Mouse (Mus musculus) natural killer cell, adult 2 months (primary cell): ENCODE results near the gene Ap3d1.

Experiments
- DNase-seq, 2 experiments: peaks; one replicate each; pipeline ENCODE4 v3.0.0; 2022; ENCODE audit warnings: low spot score in 2 of 2

The Ap3d1 gene

DNA sequence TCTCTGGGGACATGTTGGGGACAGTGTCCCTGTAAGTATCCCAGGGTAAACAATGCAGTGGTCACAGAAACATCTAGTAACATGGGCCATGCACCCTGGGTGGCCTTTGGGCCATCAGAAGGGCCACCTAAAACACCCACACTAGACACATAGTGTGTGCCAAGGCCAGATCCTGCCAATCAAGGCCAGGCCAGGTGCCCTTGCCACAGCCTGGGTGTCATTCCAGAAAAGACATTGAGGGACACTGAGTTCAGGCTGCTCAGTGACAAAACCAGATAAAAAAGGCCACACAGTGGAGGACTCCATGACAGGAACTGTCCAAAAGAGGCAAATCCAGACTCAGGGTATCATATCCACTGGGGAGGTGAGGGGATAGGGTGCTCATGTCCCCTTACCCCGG, 58.4 kb downstream of the Ap3d1 start:
- no peak for DNase-seq

DNA sequence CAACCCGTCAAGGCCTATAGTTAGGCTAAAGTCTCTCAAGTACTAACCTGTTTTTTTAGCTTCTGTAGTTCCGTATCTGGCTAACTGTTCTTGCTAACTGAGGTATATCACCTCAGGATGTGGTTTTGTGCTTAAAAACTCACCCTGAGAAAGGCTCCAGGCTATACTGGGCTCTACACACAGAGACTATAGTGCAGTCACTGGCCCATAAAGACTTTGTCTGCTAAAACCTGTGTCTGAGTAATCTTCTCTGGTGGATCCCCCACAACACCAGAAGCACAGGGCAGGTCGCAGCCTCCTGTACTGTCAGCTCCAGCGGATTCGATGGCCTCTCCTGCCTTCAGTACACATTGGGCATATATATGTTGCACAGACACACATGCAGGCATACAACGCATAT, 60.1 kb downstream of the Ap3d1 start:
- peak; percentile 78 to 80 for DNase-seq

DNA sequence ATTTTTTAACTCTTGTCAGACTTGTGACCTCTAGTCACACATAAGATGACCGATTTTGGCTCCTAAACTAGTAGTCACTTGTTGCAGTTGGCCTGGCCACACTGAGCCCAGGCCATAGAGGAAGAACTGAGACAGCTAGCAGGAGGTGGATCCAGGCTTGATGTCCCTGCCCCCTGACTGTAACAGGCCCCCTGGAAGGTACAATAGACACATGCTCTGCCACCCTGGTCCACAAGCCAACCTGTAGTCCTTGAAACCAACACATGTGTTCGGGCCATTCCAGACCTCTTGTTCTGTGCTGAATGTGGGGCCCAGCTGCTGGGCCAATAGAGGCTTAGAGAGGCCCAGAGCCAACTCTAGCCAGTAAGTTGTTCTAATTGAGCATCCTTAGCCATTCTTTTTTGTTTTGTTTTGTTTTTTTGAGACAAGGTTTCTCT, 61.8 kb downstream of the Ap3d1 start:
- DNase-seq: no peak

DNA sequence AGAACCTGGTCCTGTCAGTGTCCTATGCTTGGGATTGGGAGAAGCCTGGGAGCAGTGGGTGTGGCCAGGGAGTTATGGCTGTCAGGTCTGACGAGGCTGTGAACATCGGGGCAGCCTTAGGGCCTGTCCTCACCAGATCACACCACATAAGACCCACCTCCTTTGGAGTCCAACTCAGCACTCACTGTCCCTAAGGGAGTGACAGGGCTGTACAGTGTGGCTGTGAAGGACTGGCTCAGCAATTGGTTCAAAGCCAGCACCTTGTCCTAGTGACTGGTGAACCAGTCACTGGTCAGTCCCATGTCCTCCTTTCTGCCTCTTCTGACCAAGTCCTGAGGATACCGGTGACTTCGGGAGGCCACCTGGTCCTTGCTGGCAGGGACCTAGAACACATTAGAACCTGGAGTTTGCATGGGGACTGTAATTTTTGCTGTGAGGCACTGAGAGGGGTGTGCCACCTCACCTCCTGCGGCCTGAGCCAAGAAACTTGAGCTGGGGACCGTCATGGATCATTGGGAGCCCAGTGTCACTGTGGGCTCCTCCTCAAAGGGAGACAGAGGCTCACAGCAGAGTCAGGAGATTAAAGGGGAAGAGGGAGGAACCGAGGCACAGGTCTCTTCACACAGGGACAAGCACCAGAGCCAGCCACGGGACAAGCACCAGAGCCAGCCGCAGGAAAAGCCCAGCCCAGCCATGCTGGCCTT, 62.4 kb downstream of the Ap3d1 start:
- DNase-seq: no peak

DNA sequence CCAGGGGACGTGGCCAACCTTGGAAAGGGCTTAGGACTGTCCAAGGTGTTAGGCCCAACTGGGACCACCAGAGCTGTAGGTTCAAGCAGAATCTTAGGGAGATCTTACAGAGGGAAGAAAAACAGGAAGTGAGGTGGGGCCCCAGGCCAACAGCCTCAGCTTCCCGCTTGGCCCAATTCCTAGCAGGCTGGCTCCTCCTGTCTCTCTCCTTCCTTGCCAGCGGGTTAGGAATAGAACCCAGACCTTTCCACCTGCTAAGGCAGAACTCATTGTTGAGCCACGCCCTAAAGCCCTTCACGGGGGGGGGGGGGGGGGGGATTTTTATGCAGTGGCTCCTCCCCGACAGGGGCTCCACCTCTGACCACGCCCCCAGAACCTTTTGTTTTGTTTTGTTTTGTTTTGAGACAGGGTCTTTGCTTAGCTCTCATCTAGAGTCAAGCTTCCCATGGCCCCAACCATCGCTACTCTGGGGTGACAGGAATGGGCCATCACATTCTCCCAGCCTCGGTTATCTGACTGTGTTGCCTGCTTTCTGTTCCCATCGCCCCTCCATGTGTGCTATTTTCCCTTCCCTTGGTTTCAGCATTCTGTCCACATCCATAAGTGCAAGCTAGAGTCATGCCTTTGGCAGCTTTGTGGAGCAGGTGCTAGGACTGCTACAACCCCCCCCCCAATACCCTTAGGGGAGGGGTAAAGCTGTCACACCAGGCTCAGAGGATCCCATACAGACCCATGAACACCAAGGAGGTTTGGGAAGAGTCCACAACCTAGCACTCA, 63.3 kb downstream of the Ap3d1 start:
- no peak for DNase-seq

DNA sequence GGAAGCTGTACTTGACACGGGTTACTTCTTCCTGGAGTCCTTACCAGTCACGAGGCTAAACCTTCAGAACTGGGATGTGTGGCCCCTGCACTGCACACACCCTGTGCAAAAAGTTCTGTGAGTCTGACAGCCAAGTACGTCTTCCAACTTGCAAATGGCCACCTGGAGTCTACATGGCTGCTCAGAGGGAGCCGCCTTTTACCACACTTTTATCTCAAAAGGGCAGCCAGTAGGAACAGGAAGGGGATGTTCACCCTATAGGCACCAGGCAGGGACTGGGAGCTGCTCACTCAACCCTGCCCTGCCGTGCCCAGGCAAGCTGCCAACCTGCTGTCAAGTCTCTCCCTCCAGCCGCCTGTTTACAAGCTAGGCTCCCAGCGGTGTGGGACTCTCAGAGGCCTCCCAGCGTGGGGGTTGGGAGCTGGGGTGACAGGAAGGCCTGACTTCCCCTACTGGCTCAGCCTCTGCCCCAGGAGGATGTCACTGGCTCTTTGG, 64.1 kb downstream of the Ap3d1 start, which contains the start of gene Mknk2:
Gene Mknk2 (minus strand): TSS at position 171 of the 495 bp plus-strand sequence.
- DNase-seq: peak; percentile 82 to 88

DNA sequence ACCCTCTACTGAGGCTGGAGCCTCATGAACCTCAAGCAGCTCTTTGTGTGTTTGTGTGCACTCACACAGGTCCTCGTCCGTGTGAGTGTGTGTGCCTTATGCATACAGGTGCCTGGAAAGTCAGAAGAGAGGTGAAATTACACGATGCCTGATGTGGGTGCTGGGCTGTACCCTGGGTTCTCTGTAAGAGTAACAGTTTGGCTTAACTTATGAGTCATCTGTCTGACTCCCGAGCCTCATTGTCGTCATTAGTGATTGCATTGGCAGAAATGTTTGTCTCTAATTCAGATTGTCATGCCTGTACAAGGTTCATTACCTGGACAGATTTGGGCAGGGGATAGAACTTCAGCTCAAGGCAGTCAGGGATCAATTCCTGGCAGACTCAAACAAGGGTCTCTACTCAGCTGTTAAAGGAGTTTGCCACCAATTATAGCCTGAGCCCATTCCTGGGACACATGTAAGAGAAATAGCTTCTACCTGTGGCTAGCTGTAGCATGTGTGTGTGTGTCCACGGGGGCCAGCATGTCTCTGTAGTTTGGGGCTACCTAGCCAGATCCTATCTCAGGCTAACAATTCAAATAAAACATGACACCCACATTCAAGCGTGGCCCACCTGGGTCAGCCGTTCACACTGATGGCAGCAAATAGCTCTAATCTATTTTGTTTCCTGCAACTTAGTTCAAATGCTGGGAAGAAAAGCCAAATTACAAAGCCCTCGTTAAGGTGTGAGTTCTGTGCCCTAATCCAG, 64.8 kb downstream of the Ap3d1 start:
- DNase-seq: peak; percentile 75 to 82

DNA sequence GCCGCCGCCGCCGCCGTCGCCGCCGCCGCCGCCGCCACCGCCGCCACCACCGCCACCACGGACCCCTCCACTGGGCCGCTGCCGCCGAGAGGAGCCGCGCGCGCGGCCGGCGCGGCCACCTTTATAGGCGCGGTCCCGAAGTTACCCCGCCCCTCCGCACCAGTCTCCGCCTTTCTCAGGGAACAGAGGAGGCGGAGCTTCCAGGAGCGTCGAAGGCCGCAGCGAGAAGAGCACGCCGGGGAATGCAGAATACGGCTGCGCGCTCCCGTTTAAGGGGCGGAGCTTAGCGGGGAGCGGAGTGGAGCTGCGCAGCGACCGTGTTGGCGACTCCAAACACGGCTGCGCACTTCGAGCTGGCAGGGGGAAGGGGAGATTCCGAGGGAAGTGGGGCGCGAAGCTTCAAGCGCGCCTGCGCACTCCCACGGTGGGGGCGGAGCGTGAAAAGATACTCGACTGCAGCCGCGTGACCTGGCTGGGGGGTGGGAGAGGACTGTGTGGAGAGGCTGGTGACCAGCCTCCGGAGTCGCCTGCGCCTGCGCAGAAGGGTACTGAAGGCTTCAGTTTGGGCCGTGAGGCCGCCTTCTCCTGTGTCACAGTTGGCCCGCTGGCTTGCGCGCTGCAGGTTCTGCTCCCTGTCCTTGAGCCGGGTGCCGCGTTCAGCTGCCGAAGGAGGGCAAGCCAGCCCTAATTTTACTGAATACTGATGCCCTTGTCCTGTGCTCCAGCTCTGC, 65.7 kb downstream of the Ap3d1 start:
- peak; percentile 100 for DNase-seq

DNA sequence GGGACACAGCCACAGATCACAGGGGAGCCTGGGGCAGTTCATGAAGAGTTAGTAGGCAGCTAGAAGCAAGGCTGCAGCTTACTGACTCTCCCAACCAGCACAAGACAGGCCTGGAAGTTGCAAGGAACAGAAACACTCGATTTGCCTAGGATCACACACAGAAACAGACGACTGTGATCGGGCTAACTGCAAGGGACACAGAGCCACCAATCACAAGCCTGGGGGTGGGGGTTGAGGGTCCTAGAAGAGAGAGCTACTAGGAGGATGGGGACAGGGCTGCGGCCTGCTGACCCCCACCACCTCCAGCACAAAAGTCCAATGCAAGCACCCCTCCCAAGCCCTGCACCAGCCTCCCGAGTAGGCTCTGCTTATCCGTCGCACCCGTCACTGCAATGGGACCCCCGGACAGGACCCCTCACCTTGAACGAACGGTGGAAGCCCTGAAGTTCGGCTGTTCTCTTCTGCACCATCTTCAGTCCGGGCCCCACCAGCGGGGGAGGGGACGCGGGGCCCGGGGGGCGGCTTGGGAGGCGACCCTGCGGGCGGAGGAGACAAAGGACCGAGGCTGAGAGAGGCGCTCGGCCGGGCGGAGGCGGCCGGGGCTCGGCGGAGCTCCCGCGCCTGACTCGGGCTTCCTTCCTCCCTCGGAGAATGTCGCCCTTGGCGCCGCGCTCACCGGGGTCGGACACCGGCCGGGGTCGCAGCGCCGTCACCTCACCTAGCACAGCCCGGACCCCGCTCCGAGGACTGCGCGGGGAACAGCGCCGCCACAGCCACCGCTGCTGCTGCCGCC, 66.5 kb downstream of the Ap3d1 start:
- DNase-seq: no peak

DNA sequence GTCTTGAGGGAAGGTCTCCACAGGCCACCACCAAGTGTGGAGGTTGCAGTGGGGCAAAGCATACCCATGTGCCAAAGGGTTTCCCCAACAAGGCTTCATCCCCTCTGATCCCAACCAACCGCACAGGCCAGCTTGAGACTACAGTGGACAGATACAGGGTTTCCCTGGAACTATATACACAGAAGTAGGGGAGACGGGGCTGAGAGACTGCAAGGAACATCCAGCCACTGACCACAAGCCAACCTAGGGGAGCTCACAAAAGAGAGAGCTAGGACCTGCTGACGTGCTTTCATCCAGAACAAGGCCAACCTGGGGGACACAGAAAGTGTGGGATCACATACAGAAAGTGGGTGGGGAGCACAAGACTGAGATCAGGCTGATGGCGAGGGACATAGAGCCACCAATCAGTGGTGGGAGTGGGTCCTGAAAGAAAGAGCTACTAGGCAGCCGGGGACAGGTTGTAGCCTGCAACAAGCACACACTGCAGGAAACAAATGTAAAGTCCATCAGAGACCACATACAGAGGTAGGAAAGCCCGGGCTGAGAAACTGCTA, 67.1 kb downstream of the Ap3d1 start:
- DNase-seq: no peak

DNA sequence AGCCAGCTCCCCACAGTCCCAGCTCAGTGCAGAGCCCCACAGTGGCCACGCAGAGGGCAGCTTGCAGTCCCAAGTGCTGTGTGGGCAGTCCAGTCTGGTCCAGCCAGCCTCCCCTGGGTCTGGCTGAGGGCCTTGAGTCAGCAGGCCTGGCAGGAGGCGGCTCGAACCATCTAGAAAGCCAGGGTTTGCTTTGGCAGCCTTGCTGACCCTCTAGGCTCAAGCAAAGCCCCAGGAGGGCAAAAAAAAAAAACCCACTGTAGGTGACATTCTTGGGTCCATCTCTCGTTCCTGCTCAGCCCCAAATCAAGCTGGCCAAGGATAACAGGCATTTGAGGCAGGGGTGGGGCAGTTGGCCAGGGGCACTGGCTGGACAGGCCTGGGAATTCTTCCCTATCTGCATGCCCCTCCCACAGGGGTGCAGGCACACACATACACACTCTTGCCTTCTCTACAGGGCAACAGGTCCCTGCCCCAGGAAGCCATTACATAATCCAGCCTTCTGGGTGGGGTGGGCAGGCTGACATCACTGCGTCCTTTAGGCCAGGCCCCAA, 67.8 kb downstream of the Ap3d1 start:
- DNase-seq: no peak

DNA sequence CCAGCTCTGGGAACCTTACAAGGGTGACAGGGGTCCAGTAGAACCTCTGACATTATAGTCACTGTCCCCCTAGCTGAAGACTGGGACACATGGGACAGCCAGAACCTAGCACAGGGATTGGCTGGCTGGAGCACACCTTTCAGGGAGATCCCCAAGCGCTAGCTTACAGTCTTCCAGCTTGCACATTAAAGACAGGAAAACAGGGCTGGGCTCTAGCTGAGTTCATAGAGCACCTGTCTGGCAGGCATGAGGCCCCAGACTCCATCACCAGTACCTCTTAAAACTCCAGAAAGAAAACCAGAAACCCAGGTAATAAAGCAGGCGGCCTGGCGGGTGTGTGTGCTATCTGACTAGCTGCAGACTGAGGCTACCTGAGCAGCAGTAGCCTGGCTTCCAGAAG, 68.4 kb downstream of the Ap3d1 start:
- DNase-seq: no peak

DNA sequence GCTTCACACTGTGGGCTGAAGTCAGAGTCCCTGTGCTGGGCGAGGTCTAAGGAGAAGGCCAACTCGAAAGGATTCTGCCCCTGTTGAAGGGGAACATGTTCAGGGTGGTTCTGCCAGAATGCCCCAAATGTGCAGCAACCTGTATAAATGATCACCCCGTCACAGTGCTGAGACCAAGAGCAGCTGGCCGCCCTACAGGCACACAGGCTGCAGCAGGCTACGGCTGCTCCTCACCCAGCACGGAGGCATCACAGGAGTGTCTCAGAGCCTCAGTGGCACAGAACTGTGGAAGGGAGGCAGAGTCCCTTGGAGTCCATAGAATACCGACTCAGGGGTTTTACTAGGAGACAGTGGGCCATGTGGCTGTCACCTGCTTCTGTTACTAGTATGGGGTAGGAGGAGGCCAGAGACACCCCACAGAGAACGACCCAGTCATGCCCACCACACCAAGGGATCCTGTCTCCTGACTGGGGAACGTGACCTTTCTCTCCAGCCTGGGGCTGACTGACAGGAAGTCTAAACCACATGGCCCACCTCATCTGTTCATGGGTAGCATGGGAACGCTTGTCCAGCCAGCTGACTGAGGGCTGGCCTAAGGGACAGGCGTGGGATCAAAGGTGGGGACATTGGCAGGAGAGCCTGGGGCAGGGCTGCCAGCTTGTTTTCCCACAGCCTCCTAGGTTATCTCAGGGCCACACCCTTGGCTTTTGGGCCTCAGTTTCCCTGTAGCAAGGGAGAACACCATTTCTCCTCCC, 70.0 kb downstream of the Ap3d1 start:
- DNase-seq: peak in 1 of 2 experiments; percentile 51

DNA sequence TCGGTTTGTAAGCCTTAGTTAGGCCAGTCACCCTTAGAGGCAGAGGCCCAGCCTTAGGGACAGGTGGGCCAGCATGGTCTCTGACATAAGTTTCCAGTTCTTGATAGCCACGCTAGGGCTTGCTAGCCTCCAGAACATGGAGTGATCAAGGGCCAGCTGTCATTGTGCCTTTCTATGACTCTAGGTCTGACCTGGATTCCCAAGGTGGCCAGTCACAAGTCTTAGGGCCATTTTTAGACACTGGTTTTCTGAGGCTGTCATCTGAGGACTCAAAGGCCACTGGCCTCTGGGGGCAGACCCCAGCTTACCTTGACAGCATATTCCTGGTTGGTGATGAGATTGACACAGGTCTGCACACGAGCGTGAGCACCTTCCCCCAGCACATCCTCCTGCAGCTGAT, 70.8 kb downstream of the Ap3d1 start:
- no peak for DNase-seq

DNA sequence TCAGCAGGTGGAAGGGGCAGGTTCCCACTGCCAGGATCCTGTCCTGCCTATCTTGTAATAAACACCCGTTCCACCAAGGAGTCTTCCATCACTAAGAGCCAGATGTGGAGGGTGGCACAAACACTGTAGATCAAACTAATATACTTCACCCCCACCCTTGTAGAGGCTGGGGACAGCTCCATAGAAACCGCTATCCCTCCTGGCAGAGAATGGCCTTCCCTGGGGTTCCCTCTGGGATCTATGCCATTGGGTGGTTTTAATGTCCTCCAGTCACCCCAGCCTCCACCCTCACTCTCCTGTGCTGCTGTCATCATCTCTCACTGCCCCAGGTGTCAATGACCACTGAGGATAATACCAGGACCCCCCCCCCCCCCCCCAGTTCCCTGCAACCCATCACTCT, 71.5 kb downstream of the Ap3d1 start:
- no peak for DNase-seq

DNA sequence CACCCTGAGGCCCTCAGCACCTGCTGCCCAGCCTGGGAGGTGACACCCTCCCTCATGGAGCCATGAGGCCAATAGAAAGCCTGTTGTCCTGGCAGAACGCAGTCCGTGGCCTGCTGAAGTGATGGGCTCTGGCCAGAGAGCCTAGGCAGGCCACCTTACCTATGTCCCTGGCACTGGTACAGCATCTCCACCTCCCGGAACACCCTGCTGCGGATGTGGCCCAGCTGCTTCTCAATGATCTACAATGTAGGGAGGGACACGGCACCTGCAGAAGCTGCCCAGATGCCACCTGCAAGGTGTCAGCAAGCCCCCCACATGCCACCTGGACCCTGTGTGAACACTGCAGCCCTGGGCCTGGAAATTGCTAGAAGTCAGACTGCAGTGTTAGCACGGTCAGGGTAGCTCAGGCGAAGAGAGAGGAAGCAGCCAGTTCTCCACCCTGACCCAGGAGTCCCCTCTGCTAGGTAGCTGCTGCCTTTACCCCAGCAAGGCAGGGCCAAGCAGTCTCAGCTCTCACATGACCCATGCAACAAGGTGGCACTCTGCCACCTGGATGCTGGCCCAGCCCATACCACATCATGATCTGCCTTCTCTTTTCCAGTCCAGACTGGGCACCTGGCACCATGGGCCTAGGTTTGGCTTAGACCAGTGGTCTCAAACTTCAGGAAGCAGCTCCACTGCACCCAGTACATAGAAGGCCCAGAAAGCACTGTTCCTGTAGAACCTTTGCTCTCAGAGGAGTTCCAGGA, 72.2 kb downstream of the Ap3d1 start:
- no peak for DNase-seq

DNA sequence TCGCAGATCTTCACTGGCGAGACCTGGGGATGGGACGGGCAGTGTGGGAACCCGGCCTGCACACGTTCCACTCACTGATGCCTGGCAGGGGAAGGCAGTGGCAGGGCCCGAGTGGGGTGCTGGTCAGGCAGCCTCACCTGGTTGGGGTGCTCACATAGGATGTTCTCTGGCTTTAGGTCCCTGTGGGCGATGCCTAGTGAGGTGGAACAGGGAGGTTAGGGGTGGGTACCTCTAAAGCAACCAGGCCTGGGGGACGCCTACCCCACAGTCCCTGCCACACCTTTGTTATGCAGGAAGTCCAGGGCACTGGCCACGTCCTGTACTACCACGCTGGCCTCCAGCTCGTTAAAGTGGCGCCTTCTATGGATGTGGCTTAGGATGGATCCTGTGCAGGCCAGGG, 73.0 kb downstream of the Ap3d1 start:
- no peak for DNase-seq

DNA sequence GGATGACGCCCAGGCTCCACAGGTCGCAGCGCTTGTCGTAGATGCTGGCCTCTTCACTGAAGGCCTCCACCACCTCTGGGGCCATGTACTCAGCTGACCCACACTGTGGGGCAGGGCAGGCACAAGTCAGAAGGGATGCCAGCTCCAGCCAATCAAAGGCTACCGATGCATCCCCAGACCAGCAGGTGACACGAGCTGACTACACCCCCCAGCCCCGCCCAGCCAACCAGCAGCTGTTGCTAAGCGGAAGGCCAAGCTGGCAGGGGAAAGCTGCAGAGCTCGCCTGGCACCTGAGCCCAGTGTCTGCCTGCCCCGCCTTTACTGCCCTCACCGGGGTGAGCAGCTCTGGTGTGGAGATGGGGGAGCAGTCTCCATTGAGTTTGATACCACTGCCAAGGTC, 73.5 kb downstream of the Ap3d1 start:
- peak; percentile 70 to 73 for DNase-seq
